Mouse (Mus musculus) brain, embryonic 14.5 days (tissue): ENCODE measurements around the gene Slc35a2.

Source experiments
- CTCF ChIP-seq: fragments of 200-500 bp; IDR thresholded peaks from 2 replicates; pipeline ENCODE4 v1.5.1; 2012; ENCODE audit warnings: inconsistent platforms, mild to moderate bottlenecking, moderate library complexity, borderline replicate concordance; ENCODE audit not compliant: insufficient read depth, insufficient read length; ENCODE audit errors: extremely low read depth
- POLR2A ChIP-seq: fragments of 200-500 bp; IDR thresholded peaks from 2 replicates; pipeline ENCODE4 v1.6.1; 2012; ENCODE audit warnings: mild to moderate bottlenecking, inconsistent platforms, borderline replicate concordance; ENCODE audit not compliant: poor library complexity, insufficient read depth, insufficient read length, severe bottlenecking; ENCODE audit errors: extremely low read depth

GRCm38 (mm10) chrX:7869826-7870225 is 14.0 kb upstream of the Slc35a2 start:
- TF ChIP-seq CTCF, result no peak
- no peak for TF ChIP-seq POLR2A
